Mouse (Mus musculus) CD8-positive naive resting alpha-beta T cell, adult 2 months (primary cell): ENCODE results near the gene Saa1.
"Not testable (repeated sequence)": the region's sequence is repeated elsewhere in the genome, so short reads cannot be mapped to it uniquely, and the experiment has no call there.

ENCODE experiments used
- DNase-seq, 2 experiments: peaks; one replicate each; pipeline ENCODE4 v3.0.0; 2022; ENCODE audit warnings: low read depth in 2 of 2, low spot score in 2 of 2

The Saa1 gene

DNA sequence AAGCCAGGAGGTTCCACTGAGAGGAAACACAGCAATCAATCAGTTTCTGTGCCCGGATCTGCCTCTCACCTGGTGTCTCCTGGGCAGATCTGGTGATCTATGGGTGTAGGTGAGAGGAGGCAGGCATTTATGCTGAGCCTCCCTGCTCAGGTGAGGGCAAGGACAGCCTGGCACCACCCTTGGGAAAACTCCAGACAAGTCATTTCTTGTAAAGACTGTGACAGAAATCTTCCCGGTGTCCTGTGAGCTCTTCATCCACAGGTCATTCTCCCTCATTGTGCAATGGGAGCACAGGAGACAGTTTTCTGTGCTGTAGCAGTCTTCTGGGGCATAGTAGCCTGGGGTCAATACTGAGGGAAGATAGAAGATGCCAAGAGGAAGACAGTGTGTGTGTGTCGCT, at the start of gene Saa1:
Gene Saa1, minus strand, starts transcription at position 101 of the 400 bp plus-strand sequence.
- DNase-seq: not testable (repeated sequence)

GRCm38 (mm10) chr7:46789177-46789849, 46.5 kb upstream of the Saa1 start:
- no peak for DNase-seq

- DNase-seq: peak; percentile 2 to 14
Measured at GRCm38 (mm10) chr7:46770706-46771105, 27.9 kb upstream of the Saa1 start.

- no peak for DNase-seq
Measured at GRCm38 (mm10) chr7:46768451-46768850, 25.7 kb upstream of the Saa1 start.

- no peak for DNase-seq
Measured at GRCm38 (mm10) chr7:46767371-46767770, 24.6 kb upstream of the Saa1 start.

- DNase-seq: no peak
Measured at GRCm38 (mm10) chr7:46764672-46765071, 21.9 kb upstream of the Saa1 start.

GRCm38 (mm10) chr7:46762601-46763000, 19.8 kb upstream of the Saa1 start:
- DNase-seq: no peak

DNA sequence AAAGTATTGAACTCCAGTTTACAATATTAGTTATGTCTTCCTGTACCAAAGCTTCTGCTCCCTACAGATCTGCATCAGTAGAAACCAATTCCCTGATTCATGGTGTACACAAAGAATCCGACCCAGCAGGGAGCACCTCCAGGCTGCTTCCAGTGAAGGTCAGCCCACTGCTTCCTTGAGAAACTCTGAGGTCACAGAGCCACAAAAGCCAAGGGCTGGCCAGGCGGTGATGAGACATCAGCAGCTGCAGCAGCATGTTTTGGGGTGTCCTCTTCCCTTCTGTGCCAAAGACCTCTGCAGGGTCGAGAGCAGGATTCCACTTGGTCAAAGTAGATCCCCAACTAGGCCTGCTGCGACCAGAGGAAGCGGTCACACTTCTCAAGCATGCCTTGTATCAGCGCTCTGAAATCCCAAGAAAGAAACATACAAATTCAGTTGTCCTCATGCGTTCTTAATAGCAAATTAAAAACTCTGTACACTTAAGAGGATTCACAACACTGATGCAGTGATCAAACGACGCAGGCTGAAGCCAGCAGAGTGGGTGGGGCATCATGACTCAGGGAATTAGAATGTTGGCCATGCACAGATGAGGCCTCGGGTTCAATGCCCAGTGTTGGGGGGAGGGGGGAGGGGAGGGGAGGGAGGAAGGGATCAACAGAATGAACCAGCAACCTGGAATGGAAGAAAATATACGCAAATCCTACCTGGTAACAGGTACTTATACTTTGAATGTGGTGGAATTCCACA, 18.4 kb upstream of the Saa1 start:
- DNase-seq: no peak

DNA sequence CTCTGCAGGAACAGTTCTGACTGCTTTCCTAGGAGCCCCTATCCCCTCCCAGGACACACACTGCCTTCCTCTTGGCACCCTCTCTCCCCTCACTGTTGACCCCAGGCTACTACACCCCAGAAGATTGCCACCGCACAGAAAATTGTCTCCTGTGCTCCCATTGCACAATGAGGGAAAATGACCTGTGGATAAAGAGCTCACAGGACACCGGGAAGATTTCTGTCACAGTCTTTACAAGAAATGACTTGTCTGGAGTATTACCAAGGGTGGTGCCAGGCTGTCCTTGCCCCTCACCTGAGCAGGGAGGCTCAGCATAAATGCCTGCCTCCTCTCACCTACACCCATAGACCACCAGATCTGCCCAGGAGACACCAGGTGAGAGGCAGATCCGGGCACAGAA, 8.7 kb upstream of the Saa1 start, which contains the start of gene Saa2:
Gene Saa2, plus strand, starts transcription at position 301 of the 400 bp plus-strand sequence.
- no peak for DNase-seq

DNA sequence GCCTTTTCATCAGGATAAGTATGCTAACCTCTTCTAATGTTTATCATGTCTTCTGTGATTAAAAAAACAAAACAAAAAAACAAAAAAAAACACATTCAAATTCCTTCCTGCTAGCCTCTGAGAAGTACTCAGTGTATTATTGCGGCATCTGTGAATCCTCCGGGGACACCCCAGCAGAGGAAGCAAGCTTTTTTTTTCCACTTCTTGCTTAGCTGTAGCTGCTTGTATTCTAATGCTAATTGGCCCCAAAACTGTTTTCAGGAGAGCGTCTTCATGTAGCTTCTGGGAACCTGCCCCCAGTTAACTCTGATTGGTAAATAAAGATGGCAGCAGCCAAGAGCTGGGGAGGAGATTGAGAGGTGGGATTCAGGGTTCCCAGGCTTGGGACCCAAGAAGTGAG, 5.7 kb upstream of the Saa1 start:
- no peak for DNase-seq

- no peak for DNase-seq
Measured at GRCm38 (mm10) chr7:46746381-46746780, 3.6 kb upstream of the Saa1 start.

- DNase-seq: no peak
Measured at GRCm38 (mm10) chr7:46745816-46746215, 3.0 kb upstream of the Saa1 start.

GRCm38 (mm10) chr7:46740041-46740440, 2.7 kb downstream of the Saa1 start:
- DNase-seq: not testable (repeated sequence)

DNA sequence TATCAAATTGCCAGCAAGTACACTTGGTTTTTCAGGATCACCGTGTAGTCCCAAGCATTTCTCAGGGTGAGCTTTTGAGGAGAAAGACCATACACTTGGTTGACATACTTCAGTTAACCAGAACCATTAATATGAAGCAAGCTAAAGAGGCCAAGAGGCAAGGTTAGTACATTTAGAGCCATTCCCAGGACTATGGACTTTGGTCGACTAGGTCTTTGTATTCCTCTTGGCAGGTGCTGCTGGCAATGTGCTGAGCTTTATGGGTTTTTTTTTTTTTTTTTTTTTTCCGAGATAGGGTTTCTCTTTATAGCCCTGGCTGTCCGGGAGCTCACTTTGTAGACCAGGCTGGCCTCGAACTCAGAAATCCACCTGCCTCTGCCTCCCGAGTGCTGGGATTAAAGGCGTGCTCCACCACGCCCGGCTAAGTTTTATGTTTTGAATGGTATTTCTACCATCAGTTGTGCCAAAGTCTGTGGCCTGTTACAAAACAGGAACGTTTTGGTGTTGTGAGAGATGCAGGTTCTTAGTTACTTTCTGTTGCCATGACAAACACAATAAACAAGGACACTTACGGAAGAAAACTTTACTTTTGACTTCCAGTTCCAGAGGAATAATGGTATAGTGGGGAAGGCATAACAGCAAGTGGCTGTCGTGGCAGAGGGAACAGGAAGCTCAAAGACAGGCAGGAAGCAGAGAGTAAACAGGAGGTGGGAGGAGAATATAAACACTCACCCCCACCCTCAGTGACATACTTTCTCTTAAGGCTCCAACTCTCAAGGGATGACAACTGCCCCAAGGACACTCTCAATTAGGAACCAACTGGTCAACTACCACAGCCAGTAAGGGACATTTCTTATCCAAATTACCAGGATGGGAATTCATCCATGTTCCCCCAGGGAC, 4.0 kb downstream of the Saa1 start:
- DNase-seq: no peak

- no peak for DNase-seq
Measured at GRCm38 (mm10) chr7:46734983-46735382, 7.8 kb downstream of the Saa1 start.

DNA sequence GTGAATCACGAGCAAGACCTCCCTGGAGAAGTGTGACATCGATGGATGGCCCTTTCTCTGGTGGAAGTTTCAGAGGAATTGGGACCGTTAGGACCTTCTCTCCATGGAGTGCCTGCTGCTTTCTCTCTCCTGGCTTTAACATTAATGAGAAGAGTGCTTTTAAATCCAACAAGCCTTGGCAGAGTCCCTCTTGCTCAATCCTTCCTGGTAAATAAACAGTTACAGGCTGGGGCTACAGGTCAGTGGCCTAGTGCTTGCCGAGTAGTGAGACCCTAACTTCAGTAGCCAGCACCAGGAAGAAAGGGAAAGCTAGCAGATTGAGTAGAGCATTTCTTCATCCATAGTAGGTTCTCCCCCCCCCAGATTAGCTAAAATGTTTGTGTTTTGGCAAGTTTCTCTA, 10.3 kb downstream of the Saa1 start, which contains the start of gene Saa4:
Gene Saa4, minus strand, starts transcription at position 146 of the 400 bp plus-strand sequence.
- DNase-seq: no peak

DNA sequence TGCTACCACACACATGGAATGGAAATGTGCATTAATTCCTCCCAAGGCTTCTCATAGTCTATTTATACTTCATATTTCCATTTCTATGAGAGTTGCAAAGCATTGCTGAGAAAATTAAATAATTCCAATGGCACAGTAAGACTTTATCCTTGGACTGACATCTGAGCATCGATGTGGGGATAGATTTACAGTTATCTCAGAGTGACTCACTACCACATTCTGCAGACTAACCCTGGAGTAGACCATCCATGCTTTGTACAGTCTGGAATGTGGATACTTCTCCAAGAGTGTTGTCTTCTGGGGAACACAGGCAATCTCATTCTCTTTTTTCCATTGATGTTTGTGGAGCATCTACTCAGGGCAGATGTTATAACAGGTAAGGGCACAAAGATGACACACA, 15.2 kb downstream of the Saa1 start:
- DNase-seq: no peak

DNA sequence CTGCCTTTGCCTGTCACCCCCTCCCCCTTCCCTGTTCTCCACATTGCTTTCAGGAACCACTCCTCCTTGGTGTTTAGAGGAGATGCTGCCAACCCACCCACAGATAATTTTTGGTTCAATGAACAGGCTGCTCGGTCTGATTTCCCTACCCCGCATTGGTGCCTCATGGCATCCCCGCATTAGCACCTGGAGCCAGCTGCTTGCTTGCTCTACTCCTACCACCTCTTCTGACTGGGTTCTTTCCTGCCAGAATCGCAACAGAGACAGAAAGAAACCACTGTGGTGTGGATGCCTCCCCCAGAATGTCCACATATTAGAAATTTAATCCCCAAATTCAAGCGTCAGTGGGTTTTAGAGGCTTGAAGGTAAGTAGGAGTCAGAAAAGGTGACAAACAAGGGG, 18.4 kb downstream of the Saa1 start:
- no peak for DNase-seq

DNA sequence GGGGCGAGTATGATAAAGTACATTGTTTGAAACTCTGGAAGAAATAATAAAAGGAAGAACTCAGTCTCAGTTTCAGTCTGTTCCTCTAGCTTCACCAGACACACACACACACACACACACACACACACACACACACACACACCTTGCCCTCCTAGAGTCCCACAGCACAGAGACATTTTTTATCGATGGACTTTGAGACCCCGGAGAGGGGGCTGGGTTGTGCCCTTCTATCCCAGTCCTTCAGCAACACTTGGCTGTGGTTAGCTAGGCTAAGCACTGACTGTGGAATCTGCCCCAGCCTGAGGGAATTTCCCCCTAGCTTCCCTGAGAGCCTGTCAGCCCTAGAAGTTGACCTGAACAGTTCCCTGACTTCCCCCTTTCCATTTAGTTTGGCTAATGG, 18.9 kb downstream of the Saa1 start:
- DNase-seq: no peak

DNA sequence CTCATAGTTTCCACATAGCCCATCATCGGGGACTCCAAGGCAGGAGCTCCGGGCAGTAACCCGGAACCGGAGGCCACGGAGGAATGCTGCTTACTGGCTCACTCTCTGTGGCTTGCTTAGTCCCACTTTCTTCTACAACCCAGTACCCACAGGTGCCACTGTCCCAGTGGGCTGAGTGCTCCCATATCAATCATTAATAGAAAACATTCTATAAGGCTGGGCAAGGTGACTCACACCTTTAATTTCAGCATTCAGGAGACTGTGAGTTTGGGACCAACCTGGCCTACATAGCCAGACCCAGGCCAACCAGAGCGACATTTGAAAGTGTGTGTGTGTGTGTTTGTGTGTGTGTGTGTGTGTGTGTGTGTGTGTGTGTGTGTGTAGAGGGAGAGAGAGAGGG, 19.4 kb downstream of the Saa1 start:
- no peak for DNase-seq

GRCm38 (mm10) chr7:46720460-46720859, 22.3 kb downstream of the Saa1 start:
- DNase-seq: no peak

DNA sequence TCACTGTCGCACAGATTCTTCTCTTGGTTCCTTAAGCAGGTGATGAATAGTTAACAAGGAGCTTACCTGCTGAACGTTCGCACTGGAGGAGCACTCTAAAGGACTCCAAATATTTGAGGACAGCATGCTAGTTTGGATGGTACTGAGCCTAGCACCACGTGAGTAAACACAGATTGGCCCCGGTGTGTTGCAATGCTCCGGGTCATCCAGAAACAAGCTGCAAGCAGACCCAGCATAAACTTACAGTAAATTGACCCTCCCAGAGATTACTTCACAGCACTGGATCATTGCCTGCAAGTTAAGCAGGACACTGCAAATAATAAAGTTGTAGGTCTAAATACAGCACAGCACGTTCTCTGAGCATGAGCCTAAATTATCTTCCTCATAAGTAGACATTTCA, 23.3 kb downstream of the Saa1 start:
- DNase-seq: no peak
